Mouse (Mus musculus) liver (tissue): Measurements from ENCODE around the gene Bcl7b.

Source experiments
- DNase-seq: peaks from one replicate; pipeline ENCODE4 v3.0.0-alpha.2; 2020; ENCODE audit warnings: mixed read lengths

The Bcl7b gene

GRCm38 (mm10) chr5:135171688-135172220, 3.7 kb downstream of the Bcl7b start:
- DNase-seq = no peak

GRCm38 (mm10) chr5:135172986-135173385, 4.9 kb downstream of the Bcl7b start:
- DNase-seq = no peak

- no peak for DNase-seq
Observed at GRCm38 (mm10) chr5:135175086-135175485, 7.0 kb downstream of the Bcl7b start.

GRCm38 (mm10) chr5:135178523-135178922, 10.4 kb downstream of the Bcl7b start:
- DNase-seq = no peak

GRCm38 (mm10) chr5:135178996-135179395, 10.9 kb downstream of the Bcl7b start:
- no peak for DNase-seq

- no peak for DNase-seq
Observed at GRCm38 (mm10) chr5:135179616-135180015, 11.5 kb downstream of the Bcl7b start.

GRCm38 (mm10) chr5:135180796-135181195, 12.7 kb downstream of the Bcl7b start:
- no peak for DNase-seq

- DNase-seq = no peak
Observed at GRCm38 (mm10) chr5:135181776-135182175, 13.7 kb downstream of the Bcl7b start.

GRCm38 (mm10) chr5:135183131-135183861, 15.2 kb downstream of the Bcl7b start:
- peak; percentile 46 for DNase-seq

- no peak for DNase-seq
Observed at GRCm38 (mm10) chr5:135185016-135185415, 16.9 kb downstream of the Bcl7b start.

- peak; percentile 64 for DNase-seq
Observed at GRCm38 (mm10) chr5:135185596-135185995, 17.5 kb downstream of the Bcl7b start.

GRCm38 (mm10) chr5:135186231-135186620, 18.1 kb downstream of the Bcl7b start:
- no peak for DNase-seq

- peak; percentile 99 for DNase-seq
Observed at GRCm38 (mm10) chr5:135186621-135187348, 18.7 kb downstream of the Bcl7b start, which contains the start of gene Baz1b. TSS of gene Baz1b (plus strand) at chr5:135187264.

- DNase-seq = peak; percentile 85
Observed at GRCm38 (mm10) chr5:135187349-135188213, 19.5 kb downstream of the Bcl7b start.

- no peak for DNase-seq
Observed at GRCm38 (mm10) chr5:135188214-135188554, 20.1 kb downstream of the Bcl7b start.

GRCm38 (mm10) chr5:135189281-135190022, 21.4 kb downstream of the Bcl7b start:
- no peak for DNase-seq

GRCm38 (mm10) chr5:135191620-135192019, 23.5 kb downstream of the Bcl7b start:
- DNase-seq = peak; percentile 64

GRCm38 (mm10) chr5:135192431-135192830, 24.3 kb downstream of the Bcl7b start:
- DNase-seq = no peak

GRCm38 (mm10) chr5:135196367-135196766, 28.3 kb downstream of the Bcl7b start:
- DNase-seq = no peak

- no peak for DNase-seq
Observed at GRCm38 (mm10) chr5:135202763-135203162, 34.7 kb downstream of the Bcl7b start.

- no peak for DNase-seq
Observed at GRCm38 (mm10) chr5:135208197-135208596, 40.1 kb downstream of the Bcl7b start.

- DNase-seq = no peak
Observed at GRCm38 (mm10) chr5:135216871-135217270, 48.8 kb downstream of the Bcl7b start.
